Mouse (Mus musculus) liver, embryonic 12.5 days (tissue): Measurements from ENCODE around the gene Moap1. TPM values are rescaled to one million over a fixed set of nuclear protein-coding genes. Genes with fewer than 3 reads are reported as not detected.

Experiments
- ATAC-seq: fragments of 200-750 bp; cut with Nextera tagmentation; 2 replicates; pipeline ENCODE4 v1.8.0; 2017; ENCODE audit warnings: moderate number of reproducible peaks, mild to moderate bottlenecking, moderate library complexity
- H3K27ac ChIP-seq: fragments of 300-500 bp; sonication (generic); 2 replicates; pipeline ENCODE4 v1.5.1; 2016; ENCODE audit warnings: mild to moderate bottlenecking
- H3K27me3 ChIP-seq: fragments of 300-500 bp; sonication (generic); replicated peaks from 2 replicates; pipeline ENCODE4 v1.6.1; 2016; ENCODE audit warnings: mild to moderate bottlenecking, moderate library complexity
- H3K36me3 ChIP-seq: fragments of 300-500 bp; sonication (generic); 2 replicates; pipeline ENCODE4 v1.6.1; 2016; ENCODE audit warnings: mild to moderate bottlenecking, moderate library complexity
- H3K4me1 ChIP-seq: fragments of 300-500 bp; sonication (generic); 2 replicates; pipeline ENCODE4 v1.6.1; 2016
- H3K4me2 ChIP-seq: fragments of 300-500 bp; sonication (generic); 2 replicates; pipeline ENCODE4 v1.6.1; 2016; ENCODE audit warnings: mild to moderate bottlenecking, moderate library complexity
- H3K4me3 ChIP-seq: fragments of 300-500 bp; sonication (generic); 2 replicates; pipeline ENCODE4 v1.5.1; 2016; ENCODE audit warnings: mild to moderate bottlenecking, moderate library complexity
- H3K9ac ChIP-seq: fragments of 300-500 bp; sonication (generic); 2 replicates; pipeline ENCODE4 v1.6.1; 2016; ENCODE audit warnings: mild to moderate bottlenecking, moderate library complexity
- H3K9me3 ChIP-seq: fragments of 300-500 bp; sonication (generic); replicated peaks from 2 replicates; pipeline ENCODE4 v1.6.1; 2016; ENCODE audit warnings: mild to moderate bottlenecking, moderate library complexity
- WGBS: fragments of 180-500 bp; shearing (Covaris S2); methylation state at CpG from one replicate; pipeline ENCODE4 v1.1.7; 2016; ENCODE audit not compliant: insufficient replicate concordance; 5-methylcytosine and 5-hydroxymethylcytosine counted together
- polyA plus RNA-seq: library from polyadenylated mRNA; unstranded; fragments of >200 nt; fragmentation: Nextera tagmentation; extraction: Ambion mirVana; gene quantifications from 2 replicates; pipeline ENCODE4 v1.2.1, GENCODE M21; 2016

Moap1 gene
- polyA plus RNA-seq, 1 experiment from 2014 or later = 11.7 TPM

- ATAC-seq = no peak
- no peak overlapping the region for H3K27ac ChIP-seq
- no peak overlapping the region for H3K9ac ChIP-seq
- 81% methylated on average over 3 of the region's 3 CpGs for WGBS
- peaks cover 29% of the 10 kb centered on the region for H3K4me1 ChIP-seq
- no peaks in the 10 kb centered on the region for H3K9me3 ChIP-seq
- no peak overlapping the region for H3K4me2 ChIP-seq
- no peak overlapping the region for H3K4me3 ChIP-seq
- H3K36me3 ChIP-seq = peaks cover 54% of the 10 kb centered on the region
- H3K27me3 ChIP-seq = no peaks in the 10 kb centered on the region
These were observed 18.2 kb upstream of the Moap1 start for GRCm38 (mm10) chr12:102761668-102762067.

GRCm38 (mm10) chr12:102758936-102759335 lies 15.5 kb upstream of the Moap1 start:
- peaks cover 45% of the 10 kb centered on the region for H3K36me3 ChIP-seq
- H3K9me3 ChIP-seq = no peaks in the 10 kb centered on the region
- H3K4me3 ChIP-seq = peak overlapping the region; percentile 91
- peaks cover 42% of the 10 kb centered on the region for H3K4me1 ChIP-seq
- peak overlapping the region; percentile 94 for H3K9ac ChIP-seq
- no peak for ATAC-seq
- no peaks in the 10 kb centered on the region for H3K27me3 ChIP-seq
- peak overlapping the region; percentile 83; the same call in 1 of the 2 replicates for H3K27ac ChIP-seq
- 12% methylated on average over 5 of the region's 5 CpGs for WGBS
- H3K4me2 ChIP-seq = peak overlapping the region; percentile 90

GRCm38 (mm10) chr12:102758403-102758756 lies 14.9 kb upstream of the Moap1 start, which contains the start of gene Gm20604:
TSS of gene Gm20604 (minus strand) at chr12:102758672.
- Histone ChIP-seq H3K27me3 (no peaks in the 10 kb centered on the region), H3K4me3 (peak within 1 kb of the TSS; percentile 91), H3K27ac (peak within 1 kb of the TSS; percentile 83), H3K9me3 (no peaks in the 10 kb centered on the region), H3K4me1 (peaks cover 39% of the 10 kb centered on the region), H3K4me2 (peak within 1 kb of the TSS; percentile 90), H3K36me3 (peaks cover 44% of the 10 kb centered on the region), H3K9ac (peak within 1 kb of the TSS; percentile 94)
- ATAC-seq = no peak
- under 1% methylated on average over 10 of the region's 10 CpGs for WGBS

GRCm38 (mm10) chr12:102757689-102758402 lies 14.4 kb upstream of the Moap1 start, which contains the start of the genes Gm28051, Gon7 and Ubr7:
TSS of gene Gm28051 (minus strand) at chr12:102757765.
TSS of gene Gon7 (minus strand) at chr12:102757803.
TSS of gene Ubr7 (plus strand) at chr12:102757967.
- Histone ChIP-seq H3K27ac (peak within 1 kb of the TSS; percentile 83), H3K9ac (peak within 1 kb of the TSS; percentile 94), H3K4me3 (peak within 1 kb of the TSS; percentile 91), H3K27me3 (no peaks in the 10 kb centered on the region), H3K4me1 (peaks cover 39% of the 10 kb centered on the region), H3K9me3 (no peaks in the 10 kb centered on the region), H3K36me3 (peaks cover 42% of the 10 kb centered on the region), H3K4me2 (peak within 1 kb of the TSS; percentile 90)
- 3% methylated on average over 72 of the region's 73 CpGs for WGBS
- ATAC-seq = peak; percentile 94

- peak overlapping the region; percentile 91 for H3K4me3 ChIP-seq
- H3K27me3 ChIP-seq = no peaks in the 10 kb centered on the region
These were observed 13.7 kb upstream of the Moap1 start for GRCm38 (mm10) chr12:102757055-102757688.

GRCm38 (mm10) chr12:102756304-102756703 lies 12.8 kb upstream of the Moap1 start:
- Histone ChIP-seq H3K9ac (peak overlapping the region; percentile 73), H3K27ac (peak overlapping the region; percentile 77), H3K4me3 (peak overlapping the region; percentile 91), H3K36me3 (peaks cover 39% of the 10 kb centered on the region), H3K4me2 (peak overlapping the region; percentile 79), H3K27me3 (no peaks in the 10 kb centered on the region), H3K9me3 (no peaks in the 10 kb centered on the region), H3K4me1 (peaks cover 39% of the 10 kb centered on the region)
- no peak for ATAC-seq
- 74% methylated on average over 7 of the region's 7 CpGs for WGBS

More at GRCm38 (mm10) chr12:102757055-102757688, 13.7 kb upstream of the Moap1 start:
- Histone ChIP-seq H3K36me3 (peaks cover 42% of the 10 kb centered on the region), H3K4me1 (peaks cover 39% of the 10 kb centered on the region), H3K4me2 (peak overlapping the region; percentile 79), H3K9ac (peak overlapping the region; percentile 73), H3K9me3 (no peaks in the 10 kb centered on the region), H3K27ac (peak overlapping the region; percentile 77)
- WGBS = 1% methylated on average over 46 of the region's 46 CpGs
- ATAC-seq = peak; percentile 82

GRCm38 (mm10) chr12:102748256-102748655 lies 4.8 kb upstream of the Moap1 start:
- no peaks in the 10 kb centered on the region for H3K27me3 ChIP-seq
- no peak overlapping the region for H3K4me3 ChIP-seq
- peaks cover 26% of the 10 kb centered on the region for H3K4me1 ChIP-seq
- H3K27ac ChIP-seq = no peak overlapping the region
- 79% methylated on average over 3 of the region's 3 CpGs for WGBS
- no peaks in the 10 kb centered on the region for H3K9me3 ChIP-seq
- H3K36me3 ChIP-seq = peaks cover 53% of the 10 kb centered on the region
- no peak overlapping the region for H3K9ac ChIP-seq
- H3K4me2 ChIP-seq = no peak overlapping the region
- ATAC-seq = no peak

GRCm38 (mm10) chr12:102744839-102745238 lies 1.4 kb upstream of the Moap1 start:
- Histone ChIP-seq H3K9me3 (no peaks in the 10 kb centered on the region), H3K4me3 (peak overlapping the region; percentile 92), H3K36me3 (peaks cover 50% of the 10 kb centered on the region), H3K9ac (peak overlapping the region; percentile 95), H3K4me1 (peaks cover 38% of the 10 kb centered on the region), H3K4me2 (peak overlapping the region; percentile 86), H3K27me3 (no peaks in the 10 kb centered on the region), H3K27ac (peak overlapping the region; percentile 97)
- WGBS = 17% methylated on average over 6 of the region's 6 CpGs
- no peak for ATAC-seq

- peaks cover 36% of the 10 kb centered on the region for H3K36me3 ChIP-seq
- H3K27me3 ChIP-seq = no peaks in the 10 kb centered on the region
- 1% methylated on average over 33 of the region's 33 CpGs for WGBS
- H3K9me3 ChIP-seq = no peaks in the 10 kb centered on the region
- H3K9ac ChIP-seq = peak overlapping the region; percentile 95
- peaks cover 34% of the 10 kb centered on the region for H3K4me1 ChIP-seq
- peak overlapping the region; percentile 92 for H3K4me3 ChIP-seq
- H3K27ac ChIP-seq = peak overlapping the region; percentile 97
- peak overlapping the region; percentile 86 for H3K4me2 ChIP-seq
- ATAC-seq = peak; percentile 64
These were observed 349 bp downstream of the Moap1 start for GRCm38 (mm10) chr12:102743036-102743588.

- no peak for ATAC-seq
- WGBS = 46% methylated on average over 7 of the region's 7 CpGs
- Histone ChIP-seq H3K4me1 (peaks cover 34% of the 10 kb centered on the region), H3K36me3 (peaks cover 27% of the 10 kb centered on the region), H3K9ac (peak overlapping the region; percentile 95; the same call in 1 of the 2 replicates), H3K4me3 (no peak overlapping the region), H3K27ac (no peak overlapping the region), H3K27me3 (no peaks in the 10 kb centered on the region), H3K4me2 (peak overlapping the region; percentile 86), H3K9me3 (no peaks in the 10 kb centered on the region)
These were observed 1.4 kb downstream of the Moap1 start for GRCm38 (mm10) chr12:102742056-102742455.

GRCm38 (mm10) chr12:102740285-102740684 lies 3.2 kb downstream of the Moap1 start:
- no peak overlapping the region for H3K4me2 ChIP-seq
- WGBS = 61% methylated on average over 3 of the region's 3 CpGs
- H3K27me3 ChIP-seq = no peaks in the 10 kb centered on the region
- H3K9ac ChIP-seq = no peak overlapping the region
- no peaks in the 10 kb centered on the region for H3K9me3 ChIP-seq
- ATAC-seq = no peak
- H3K4me3 ChIP-seq = no peak overlapping the region
- peaks cover 24% of the 10 kb centered on the region for H3K4me1 ChIP-seq
- H3K27ac ChIP-seq = no peak overlapping the region
- peaks cover 10% of the 10 kb centered on the region for H3K36me3 ChIP-seq

GRCm38 (mm10) chr12:102739096-102739495 lies 4.4 kb downstream of the Moap1 start:
- H3K27me3 ChIP-seq = no peaks in the 10 kb centered on the region
- no peak overlapping the region for H3K4me3 ChIP-seq
- H3K4me2 ChIP-seq = no peak overlapping the region
- H3K36me3 ChIP-seq = peaks cover 8% of the 10 kb centered on the region
- no peaks in the 10 kb centered on the region for H3K9me3 ChIP-seq
- peaks cover 13% of the 10 kb centered on the region for H3K4me1 ChIP-seq
- 74% methylated on average over 5 of the region's 5 CpGs for WGBS
- no peak for ATAC-seq
- H3K9ac ChIP-seq = no peak overlapping the region
- H3K27ac ChIP-seq = no peak overlapping the region
